Mouse (Mus musculus): ENCODE measurements around the gene Plekhm2.
A peak's percentile ranks its signal among the peaks of the same experiment; 100 is the strongest.

Plekhm2 gene

GRCm38 (mm10) chr4:141601148-141601862 lies 63.4 kb downstream of the Plekhm2 start:
- no peak for DNase-seq

DNA sequence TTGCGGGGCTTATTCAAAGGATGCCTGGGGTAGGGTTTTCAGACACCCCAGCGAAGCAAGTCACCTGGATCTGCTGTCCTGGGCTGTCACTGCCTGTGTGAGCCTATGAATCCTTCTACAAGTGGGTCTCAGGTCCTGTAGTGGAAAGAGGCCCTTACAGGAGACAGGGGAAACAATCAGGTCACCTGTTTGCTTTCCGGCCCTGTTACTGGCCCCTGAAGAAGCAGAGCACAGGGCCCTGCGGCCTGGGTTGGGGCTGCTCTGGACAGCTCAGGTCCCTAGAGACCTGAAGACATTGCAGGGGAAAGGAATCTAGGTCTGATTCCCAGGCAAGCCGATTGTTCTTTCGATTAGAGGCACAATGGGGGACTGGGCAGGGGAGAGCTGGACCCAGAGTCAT lies 64.3 kb downstream of the Plekhm2 start:
- no peak for DNase-seq

GRCm38 (mm10) chr4:141599251-141600141 lies 65.2 kb downstream of the Plekhm2 start:
- DNase-seq = no peak

DNA sequence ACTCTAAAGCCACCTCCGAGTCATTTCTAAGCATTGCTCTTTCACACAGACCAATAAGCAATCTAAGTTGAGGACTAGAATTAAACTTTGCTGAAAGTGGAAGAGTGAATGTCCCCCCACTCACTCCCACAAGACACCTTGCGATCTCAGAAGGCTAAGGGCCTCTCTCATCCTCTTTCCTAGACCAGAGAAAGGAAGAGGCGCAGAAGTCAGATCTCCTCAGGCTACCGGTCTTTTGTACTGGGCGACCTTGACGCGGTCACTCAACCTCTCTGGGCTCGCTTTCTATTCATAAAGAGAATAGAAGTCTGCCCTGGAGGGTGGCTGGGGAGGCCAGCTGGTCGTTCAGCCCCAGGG lies 65.8 kb downstream of the Plekhm2 start:
- DNase-seq = no peak

GRCm38 (mm10) chr4:141598199-141598893 lies 66.4 kb downstream of the Plekhm2 start:
- DNase-seq = no peak

DNA sequence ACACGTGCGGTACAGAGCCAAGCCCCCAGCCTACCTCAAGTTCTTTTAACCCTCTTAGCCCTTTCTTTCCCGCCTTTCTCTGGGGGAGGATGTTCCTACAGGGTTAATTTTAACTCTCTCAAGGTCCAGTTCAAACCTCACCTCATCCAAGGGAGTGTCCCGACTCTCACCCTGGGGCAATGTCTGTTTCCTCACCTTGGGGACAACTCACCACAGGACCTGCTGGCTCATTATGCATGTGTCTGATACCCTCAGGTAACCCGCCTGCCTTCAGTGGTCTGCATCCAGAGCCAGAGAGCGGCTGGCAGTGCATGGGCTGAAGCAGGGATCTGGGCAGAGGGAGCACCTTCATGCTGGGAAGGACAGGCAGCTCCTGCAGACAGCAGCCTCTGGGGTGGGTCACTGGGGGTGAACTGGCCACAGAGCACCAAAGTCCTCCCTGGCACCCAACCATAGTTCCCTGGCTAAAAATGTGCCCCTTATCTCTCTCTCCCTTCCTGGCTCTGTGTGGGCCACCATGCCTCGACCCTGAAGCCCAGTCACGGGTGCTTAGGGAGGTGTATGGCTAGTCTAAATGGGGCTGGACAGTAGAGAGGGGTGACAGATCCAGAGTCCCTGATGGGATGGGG lies 67.9 kb downstream of the Plekhm2 start:
- DNase-seq = no peak

DNA sequence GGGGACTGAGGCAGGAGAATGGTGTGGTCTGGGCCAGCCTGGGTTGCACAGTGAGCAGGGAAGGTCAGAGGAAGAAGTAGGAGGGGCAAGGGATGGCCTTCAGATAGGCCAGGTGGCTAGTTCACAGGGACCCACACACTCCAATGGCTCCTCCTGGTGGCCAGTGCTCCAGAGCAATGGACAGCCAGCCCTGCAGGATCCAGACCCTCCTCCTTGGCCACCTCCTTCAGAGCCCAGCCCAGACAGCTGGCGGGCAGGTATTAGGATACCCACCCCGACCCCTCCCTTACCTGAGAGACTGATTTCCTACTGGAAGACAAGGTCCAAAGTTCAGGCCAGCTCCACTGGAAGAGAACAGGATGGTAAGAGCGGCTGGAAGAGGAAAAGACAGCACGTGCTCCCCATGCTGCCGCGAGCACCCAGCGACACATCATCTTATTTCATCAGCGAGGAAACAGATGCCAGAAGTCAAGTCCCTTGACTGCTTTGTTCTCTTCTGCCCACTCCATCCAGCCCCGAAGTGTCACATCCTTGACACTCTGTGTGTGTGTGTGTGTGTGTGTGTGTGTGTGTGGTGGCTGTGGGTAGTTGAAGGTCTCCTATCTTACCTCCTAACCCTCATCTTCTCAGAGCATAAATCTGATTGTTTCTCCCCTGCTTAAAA lies 69.0 kb downstream of the Plekhm2 start:
- DNase-seq = no peak

DNA sequence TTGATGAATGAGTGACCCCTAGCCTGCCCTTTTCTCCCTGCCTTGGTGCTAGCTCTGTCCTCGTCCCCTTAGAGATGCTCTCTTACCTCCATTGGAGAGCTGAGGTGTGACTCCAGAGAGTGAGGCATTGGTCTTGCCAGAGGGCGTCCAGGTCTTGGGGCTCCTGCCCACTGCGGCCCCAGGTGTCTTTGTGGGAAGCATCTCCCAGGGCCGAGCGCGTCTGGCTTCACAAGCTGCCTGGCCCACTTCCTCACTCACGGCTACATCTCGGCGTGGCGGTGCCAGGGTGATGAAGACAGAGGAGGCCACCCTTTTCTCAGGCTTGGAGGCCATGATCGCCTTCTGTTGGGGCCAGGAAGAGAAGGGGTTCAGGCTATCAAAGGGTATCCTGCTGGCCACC lies 69.6 kb downstream of the Plekhm2 start:
- no peak for DNase-seq

DNA sequence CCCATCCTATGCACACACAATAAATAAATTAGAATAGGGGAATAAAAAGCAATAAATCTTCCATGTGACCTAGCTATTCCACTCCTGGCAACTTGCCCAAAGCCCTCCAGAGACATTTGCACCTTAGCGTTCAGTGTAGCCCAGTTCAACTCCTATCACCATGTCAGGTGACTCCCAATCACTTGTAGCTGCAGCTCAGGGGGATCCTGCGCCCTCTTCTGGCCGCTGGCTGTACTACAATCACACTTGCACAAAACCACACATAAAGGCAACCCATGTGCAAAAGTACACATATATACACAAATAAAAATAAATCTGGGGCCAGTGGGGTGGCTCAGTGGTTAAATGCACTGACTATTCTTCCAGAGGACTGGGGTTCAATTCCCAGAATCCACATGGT lies 73.2 kb downstream of the Plekhm2 start:
- peak; percentile 61 to 64 for DNase-seq

DNA sequence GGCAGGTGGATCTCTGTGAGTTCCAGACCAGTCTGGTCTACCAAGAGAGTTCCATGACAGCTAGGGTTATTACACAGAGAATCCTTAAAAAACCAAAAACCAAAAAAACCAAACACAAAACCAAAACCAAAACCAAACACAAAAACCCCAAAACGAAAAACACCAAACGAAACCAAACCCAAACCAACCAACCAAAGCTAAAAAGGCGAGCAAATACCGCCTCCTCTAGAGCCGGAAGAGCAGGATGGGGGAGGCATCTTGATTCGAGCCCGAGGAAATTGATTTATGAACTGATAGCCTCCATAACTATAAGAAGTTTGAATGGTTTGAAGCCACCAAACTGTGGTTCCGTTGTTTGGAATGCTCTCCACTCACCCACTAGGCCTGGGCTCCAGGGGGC lies 80.8 kb downstream of the Plekhm2 start:
- DNase-seq = no peak

DNA sequence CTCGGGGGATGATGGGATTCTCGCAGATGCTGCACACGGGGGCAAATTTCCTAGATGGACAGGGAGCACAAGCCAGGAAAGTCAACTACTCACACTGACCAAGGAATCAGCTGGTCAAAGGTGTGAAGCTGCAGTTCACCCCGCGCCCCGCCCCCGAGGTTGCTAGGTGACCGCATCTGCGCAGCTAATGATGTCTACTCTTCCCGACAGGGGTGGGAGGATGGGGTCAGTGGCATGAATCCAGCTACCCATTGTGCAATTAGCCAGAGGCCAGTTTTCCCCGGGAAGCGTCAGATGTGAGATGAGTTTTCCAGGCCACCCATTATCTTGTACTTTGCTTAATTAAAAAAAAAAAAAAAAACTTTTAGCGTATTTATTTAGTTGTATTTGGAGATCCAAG lies 83.6 kb downstream of the Plekhm2 start:
- DNase-seq = no peak

DNA sequence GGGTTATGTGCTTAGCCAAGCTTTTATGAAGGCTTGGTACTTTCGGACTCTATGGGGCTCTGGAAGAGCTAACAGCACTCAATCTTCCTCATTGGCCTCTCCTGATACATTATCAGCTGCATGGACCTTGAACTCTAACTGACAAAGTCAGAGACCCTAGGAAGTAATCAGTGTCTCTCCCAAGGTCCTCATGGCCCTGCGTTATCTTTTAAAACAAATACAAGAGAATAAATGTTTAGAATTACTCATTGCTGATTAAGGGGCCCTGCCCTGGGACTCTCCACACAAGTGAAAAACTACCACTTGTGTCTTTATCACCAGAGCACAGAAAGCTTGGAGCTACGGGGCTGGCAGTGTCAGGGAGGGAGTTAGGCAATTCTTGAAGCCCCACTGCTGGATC lies 85.9 kb downstream of the Plekhm2 start:
- no peak for DNase-seq

DNA sequence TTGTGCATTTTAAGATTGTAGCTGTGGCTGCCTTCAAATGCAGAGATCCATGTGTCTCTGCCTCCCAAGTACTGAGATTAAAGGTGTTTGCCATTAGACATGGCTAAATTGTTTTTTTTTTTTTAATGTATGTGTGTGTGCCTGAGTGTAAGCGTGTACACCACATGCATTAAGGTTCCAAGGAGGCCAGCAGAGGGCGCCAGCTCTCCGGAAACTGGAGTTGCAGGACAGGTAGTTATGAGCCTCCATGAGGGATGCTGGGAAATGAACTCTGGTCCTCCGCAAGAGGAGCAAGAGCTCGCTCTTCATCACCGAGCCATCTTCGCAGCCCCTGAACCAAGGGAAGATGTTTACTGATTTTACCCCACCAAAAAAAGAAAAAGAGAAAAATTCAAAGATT lies 87.8 kb downstream of the Plekhm2 start:
- DNase-seq = no peak

GRCm38 (mm10) chr4:141576404-141576803 lies 88.3 kb downstream of the Plekhm2 start:
- no peak for DNase-seq

Data from B cell, adult 2 months (primary cell).